Mouse (Mus musculus) limb, embryonic 14.5 days (tissue): ENCODE measurements around the gene Aqp6. TPM values are rescaled to one million over a fixed set of nuclear protein-coding genes. Genes with fewer than 3 reads are reported as not detected.
A peak's percentile ranks its signal among the peaks of the same experiment; 100 is the strongest.

Experiments
- ATAC-seq: fragments of 200-750 bp; cut with Nextera tagmentation; 2 replicates; pipeline ENCODE4 v1.8.0; 2017; ENCODE audit warnings: low read depth, moderate number of reproducible peaks, moderate TSS enrichment; ENCODE audit not compliant: low FRiP score
- DNase-seq: peaks from one replicate; pipeline ENCODE4 v3.0.0-alpha.2; 2015; ENCODE audit warnings: low spot score
- H3K27ac ChIP-seq: fragments of 300-500 bp; sonication (generic); replicated peaks from 2 replicates; pipeline ENCODE4 v1.5.1; 2014; ENCODE audit warnings: low read depth, mild to moderate bottlenecking, low read length, moderate library complexity, mixed read lengths
- H3K27me3 ChIP-seq: fragments of 300-500 bp; sonication (generic); 2 replicates; pipeline ENCODE4 v1.6.1; 2014; ENCODE audit warnings: low read length, mixed read lengths; ENCODE audit not compliant: control insufficient read depth, insufficient read depth
- H3K36me3 ChIP-seq: fragments of 300-500 bp; sonication (generic); 2 replicates; pipeline ENCODE4 v1.6.1; 2014; ENCODE audit warnings: mild to moderate bottlenecking, low read length, moderate library complexity, mixed read lengths; ENCODE audit not compliant: control insufficient read depth, insufficient read depth
- H3K4me1 ChIP-seq: fragments of 300-500 bp; sonication (generic); 2 replicates; pipeline ENCODE4 v1.6.1; 2014; ENCODE audit warnings: antibody characterized with exemption, low read length, mixed read lengths; ENCODE audit not compliant: control insufficient read depth, insufficient read depth
- H3K4me2 ChIP-seq: fragments of 300-500 bp; sonication (generic); replicated peaks from 2 replicates; pipeline ENCODE4 v1.6.1; 2014; ENCODE audit warnings: low read depth, mild to moderate bottlenecking, low read length, moderate library complexity; ENCODE audit not compliant: severe bottlenecking
- H3K4me3 ChIP-seq: fragments of 300-500 bp; sonication (generic); replicated peaks from 2 replicates; pipeline ENCODE4 v1.5.1; 2014; ENCODE audit warnings: low read length
- H3K9ac ChIP-seq: fragments of 300-500 bp; sonication (generic); 2 replicates; pipeline ENCODE4 v1.6.1; 2014; ENCODE audit warnings: mild to moderate bottlenecking, low read depth, low read length, moderate library complexity; ENCODE audit not compliant: severe bottlenecking
- H3K9me3 ChIP-seq: fragments of 300-500 bp; sonication (generic); 2 replicates; pipeline ENCODE4 v1.6.1; 2016; ENCODE audit warnings: low read length; ENCODE audit not compliant: control insufficient read depth
- POLR2A ChIP-seq: fragments of 200-500 bp; IDR thresholded peaks from 2 replicates; pipeline ENCODE4 v1.8.0; 2012; ENCODE audit warnings: inconsistent platforms, mild to moderate bottlenecking, moderate library complexity, borderline replicate concordance; ENCODE audit not compliant: insufficient read depth, insufficient read length; ENCODE audit errors: extremely low read depth
- WGBS: fragments of 180-500 bp; shearing (Covaris S2); extraction: QIAGEN DNeasy Blood & Tissue Kit; methylation state at CpG from one replicate; pipeline ENCODE4 v1.1.7; 2014; 5-methylcytosine and 5-hydroxymethylcytosine counted together
- polyA plus RNA-seq, 2 experiments: library from polyadenylated mRNA; depleted of rRNA in 1 of 2; stranded (reverse) in 1 of 2; unstranded in 1 of 2; fragments of >200 nt; fragmentation: Nextera tagmentation in 1 of 2; extraction: Ambion mirVana in 1 of 2; gene quantifications; 2 replicates each; pipeline versions ENCODE4 v1.2.1 to v1.2.3; 2012 to 2014

Aqp6 gene
- polyA plus RNA-seq, 2 experiments, result 0.03 TPM; not detected in 1

DNA sequence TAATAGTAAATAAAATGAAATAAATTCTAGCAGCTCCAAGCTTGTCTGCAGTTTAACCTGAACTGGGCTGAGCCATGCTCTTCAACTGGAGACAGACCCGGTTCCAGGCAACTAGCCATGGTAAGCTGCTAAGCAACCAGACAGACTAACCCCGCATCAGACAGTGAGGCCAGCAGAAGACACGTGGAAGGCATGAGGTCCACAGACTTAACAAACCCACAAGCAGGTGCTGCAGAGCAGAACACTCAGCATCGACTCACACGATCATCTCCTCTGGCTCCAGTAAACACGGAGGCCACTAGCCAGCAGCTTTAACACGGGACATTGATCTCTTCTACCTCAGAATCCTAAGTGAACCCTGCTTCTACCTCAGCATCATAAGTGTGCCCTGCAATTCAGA lies 43.6 kb downstream of the Aqp6 start:
- Histone ChIP-seq H3K27ac (no peak overlapping the region), H3K9ac (no peak overlapping the region), H3K4me3 (no peak overlapping the region), H3K4me2 (no peak overlapping the region), H3K36me3 (peaks cover 11% of the 10 kb centered on the region), H3K9me3 (no peaks in the 10 kb centered on the region), H3K27me3 (no peaks in the 10 kb centered on the region), H3K4me1 (peaks cover 26% of the 10 kb centered on the region)
- DNase-seq (no peak), ATAC-seq (no peak)
- no peak for TF ChIP-seq POLR2A
- 55% methylated on average over 7 of the region's 7 CpGs for whole genome bisulfite sequencing

DNA sequence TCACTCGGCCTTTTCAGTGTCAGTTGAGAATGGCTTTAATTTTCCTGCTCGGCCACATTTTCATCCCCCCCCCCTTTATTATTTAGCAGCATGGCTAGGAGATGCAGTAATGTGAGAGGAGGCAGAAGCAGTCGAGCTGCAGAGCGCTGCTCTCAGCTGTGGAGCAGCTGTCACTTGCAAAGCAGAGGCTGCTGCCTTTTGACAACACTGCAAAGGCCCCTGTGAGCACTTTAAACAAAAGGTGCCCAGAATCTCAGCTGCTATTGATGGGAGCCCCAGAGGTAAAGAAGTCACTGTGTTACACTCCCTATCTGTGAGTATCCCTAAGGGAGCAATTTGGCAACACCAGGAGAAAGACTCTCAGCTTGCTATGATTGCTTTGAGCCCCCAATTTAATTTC lies 47.1 kb downstream of the Aqp6 start:
- H3K4me2 ChIP-seq, result no peak overlapping the region; the same call in 1 of the 2 replicates
- no peak overlapping the region for H3K4me3 ChIP-seq
- no peak for DNase-seq
- H3K27ac ChIP-seq, result no peak overlapping the region
- no peaks in the 10 kb centered on the region for H3K9me3 ChIP-seq
- no peak overlapping the region for H3K9ac ChIP-seq
- no peak for ATAC-seq
- no peak for TF ChIP-seq POLR2A
- peaks cover 8% of the 10 kb centered on the region; the same call in 1 of the 2 replicates for H3K27me3 ChIP-seq
- no peaks in the 10 kb centered on the region for H3K36me3 ChIP-seq
- 18% methylated on average over 4 of the region's 4 CpGs for WGBS
- peaks cover 30% of the 10 kb centered on the region for H3K4me1 ChIP-seq

DNA sequence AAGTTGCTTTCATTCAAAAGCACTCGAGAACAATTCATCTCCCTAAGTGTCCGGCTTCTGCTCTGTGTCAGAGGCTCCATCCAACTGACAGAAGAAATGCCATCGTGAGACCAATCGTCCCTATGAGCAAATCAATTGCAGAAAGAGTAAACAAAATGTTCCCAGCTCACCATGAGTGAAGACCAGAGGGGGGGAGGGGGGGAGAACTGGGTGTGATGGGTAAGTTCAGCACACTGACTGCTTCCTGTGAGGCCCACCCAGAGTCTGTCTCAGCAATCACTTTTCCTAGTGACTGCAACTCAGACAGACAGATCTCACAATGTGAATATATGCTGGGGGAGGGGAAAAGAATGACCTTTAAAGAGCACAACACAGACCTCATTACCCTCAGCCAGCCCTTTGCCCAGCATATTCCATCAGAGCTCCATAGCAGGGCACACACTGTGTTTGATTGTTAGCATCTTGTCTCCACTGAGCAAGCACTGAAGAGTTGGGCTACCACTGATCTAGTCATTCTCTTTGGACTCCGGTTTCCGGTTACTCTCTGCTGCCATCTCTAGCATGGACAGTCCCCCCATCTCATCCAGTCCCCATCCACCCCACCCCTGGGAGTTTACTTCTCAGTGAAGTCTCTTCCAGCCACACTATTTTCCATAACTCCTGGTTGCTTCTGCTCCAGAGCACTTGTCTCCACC lies 48.0 kb downstream of the Aqp6 start:
- Histone ChIP-seq H3K9me3 (no peaks in the 10 kb centered on the region), H3K36me3 (no peaks in the 10 kb centered on the region), H3K4me2 (peak overlapping the region; percentile 68), H3K4me3 (0 out of 2 replicates have a peak overlapping the region, but pooled peaks have one; percentile 1), H3K4me1 (peaks cover 30% of the 10 kb centered on the region), H3K27ac (no peak overlapping the region), H3K9ac (peak overlapping the region; percentile 40), H3K27me3 (peaks cover 11% of the 10 kb centered on the region; the same call in 1 of the 2 replicates)
- WGBS, result 41% methylated on average over 6 of the region's 6 CpGs
- DNase-seq, result no peak
- ATAC-seq, result no peak
- TF ChIP-seq POLR2A, result no peak

DNA sequence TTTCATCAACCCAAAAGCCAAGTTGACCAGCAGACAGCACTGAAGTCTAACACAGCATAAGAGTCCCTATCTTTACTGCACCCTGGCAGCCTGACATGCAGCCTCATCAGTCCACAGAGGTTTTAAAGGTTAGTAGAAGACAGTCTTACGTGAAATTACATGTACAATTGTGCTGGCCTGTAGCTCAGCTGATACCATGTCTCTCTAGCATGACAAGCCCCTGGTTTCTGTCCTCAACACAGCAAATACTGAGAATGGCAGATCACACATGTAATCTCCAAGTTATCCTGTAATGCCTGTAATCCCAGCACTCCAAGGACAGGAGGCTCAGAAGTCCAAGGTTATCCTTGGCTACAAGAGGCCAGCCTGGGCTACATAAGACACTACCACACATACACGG lies 49.1 kb downstream of the Aqp6 start:
- Histone ChIP-seq H3K27me3 (peaks cover 17% of the 10 kb centered on the region; the same call in 1 of the 2 replicates), H3K9ac (peak overlapping the region; percentile 68; the same call in 1 of the 2 replicates), H3K36me3 (no peaks in the 10 kb centered on the region), H3K4me1 (peaks cover 25% of the 10 kb centered on the region), H3K4me3 (peak overlapping the region; percentile 62), H3K27ac (no peak overlapping the region), H3K4me2 (peak overlapping the region; percentile 68), H3K9me3 (no peaks in the 10 kb centered on the region)
- no peak for TF ChIP-seq POLR2A
- 53% methylated on average over 2 of the region's 2 CpGs for WGBS
- no peak for DNase-seq
- ATAC-seq, result no peak

DNA sequence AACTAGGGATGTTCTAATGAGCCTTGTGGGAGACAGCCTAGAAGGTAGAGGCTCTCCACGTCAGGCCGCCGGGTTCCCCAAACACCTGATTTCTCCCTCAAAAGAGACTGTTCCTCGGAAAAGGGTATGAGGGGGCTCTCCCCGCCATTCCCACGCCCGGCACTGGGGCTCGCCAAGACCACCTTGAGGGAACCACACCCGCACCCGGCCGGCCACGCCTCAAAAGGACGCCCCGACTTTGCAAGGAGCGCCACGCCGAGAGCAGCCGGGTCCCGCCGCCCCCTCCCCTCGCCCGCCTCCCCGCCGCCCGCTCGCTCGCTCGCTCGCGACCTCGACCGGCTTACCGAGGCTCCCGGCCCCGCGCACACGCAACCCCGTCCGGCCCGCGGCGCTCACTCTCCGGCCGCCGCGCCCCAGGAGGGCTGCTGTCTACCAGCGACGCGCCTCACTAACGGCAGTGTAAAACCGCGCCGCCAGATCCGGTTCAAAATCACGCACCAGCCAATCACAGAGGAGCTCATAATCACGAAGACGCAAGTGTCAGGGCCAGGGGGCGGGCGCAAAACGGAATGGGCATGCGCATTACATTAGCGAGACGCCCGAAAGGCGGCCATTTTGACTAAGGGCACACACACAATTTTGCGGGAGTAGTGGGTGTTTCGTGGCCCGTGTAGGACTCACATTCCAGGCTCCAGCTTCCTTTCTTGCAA lies 50.1 kb downstream of the Aqp6 start, which contains the start of gene Racgap1:
Gene Racgap1 (minus strand): TSS at position 494 of the 710 bp plus-strand sequence.
- ATAC-seq, result peak; percentile 96
- TF ChIP-seq POLR2A, result peak; percentile 30; the same call in 1 of the 2 replicates
- Histone ChIP-seq H3K4me1 (peaks cover 23% of the 10 kb centered on the region), H3K27me3 (peaks cover 22% of the 10 kb centered on the region; the same call in 1 of the 2 replicates), H3K36me3 (no peaks in the 10 kb centered on the region), H3K9me3 (no peaks in the 10 kb centered on the region), H3K4me3 (peak within 1 kb of the TSS; percentile 62), H3K9ac (peak within 1 kb of the TSS; percentile 68), H3K4me2 (peak within 1 kb of the TSS; percentile 68), H3K27ac (no peak within 1 kb of the TSS)
- peak; percentile 97 for DNase-seq
- WGBS, result under 1% methylated on average over 46 of the region's 68 CpGs
